Mouse (Mus musculus): Measurements from ENCODE around the gene Erg. TPM values are rescaled to one million over a fixed set of nuclear protein-coding genes. Genes with fewer than 3 reads are reported as not detected.
A peak's percentile ranks its signal among the peaks of the same experiment; 100 is the strongest.

The Erg gene
- total RNA-seq, 2 experiments from 2014 or later = 32.1 to 48.3 TPM

- no peak for ATAC-seq (replicated peaks; ENCODE audit: poor library complexity, severe bottlenecking)
Observed at GRCm38 (mm10) chr16:95487606-95488351, 98.6 kb downstream of the Erg start.

- ATAC-seq (replicated peaks; ENCODE audit: poor library complexity, severe bottlenecking) = no peak
Observed at GRCm38 (mm10) chr16:95481176-95481575, 105.2 kb downstream of the Erg start.

GRCm38 (mm10) chr16:95478558-95478957 is 107.8 kb downstream of the Erg start:
- no peak for ATAC-seq (replicated peaks; ENCODE audit: poor library complexity, severe bottlenecking)

DNA sequence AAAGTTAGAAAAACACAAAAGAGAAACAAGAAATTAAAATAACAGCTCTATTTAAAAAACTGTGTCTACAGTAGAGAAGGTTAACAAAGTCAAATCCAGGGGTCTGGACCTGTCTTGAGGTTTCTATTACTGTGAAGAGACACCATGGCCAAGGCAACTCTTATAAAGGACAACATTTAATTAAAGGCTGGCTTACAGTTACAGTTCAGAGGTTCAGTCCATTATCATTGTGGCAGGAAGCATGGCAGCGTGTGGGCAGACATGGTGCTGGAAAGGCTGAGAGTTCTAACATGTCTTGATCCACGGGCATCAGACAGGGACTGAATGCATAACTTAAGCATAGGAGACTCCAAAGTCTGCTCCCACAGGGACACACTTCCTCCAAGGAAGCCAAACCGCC is 111.4 kb downstream of the Erg start:
- ATAC-seq (replicated peaks; ENCODE audit: poor library complexity, severe bottlenecking) = no peak

DNA sequence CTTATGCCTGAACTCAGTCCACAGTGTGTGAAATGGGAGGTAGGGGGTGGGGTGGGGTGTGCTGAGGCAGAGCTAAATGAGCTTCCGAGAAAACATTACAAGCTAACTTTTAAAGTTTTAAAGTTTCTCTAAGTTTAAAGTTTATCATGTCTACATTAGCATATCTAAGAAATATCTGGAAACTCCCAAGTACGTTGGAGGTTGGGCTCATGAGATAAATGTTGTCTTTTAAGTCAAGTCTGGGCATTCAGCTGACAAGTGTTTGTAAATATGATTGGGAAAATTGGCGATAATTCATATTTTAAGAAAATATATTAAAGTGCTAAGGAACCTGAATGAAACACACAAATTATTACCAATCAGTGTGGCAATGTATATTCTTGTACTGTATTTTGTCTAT is 112.4 kb downstream of the Erg start:
- ATAC-seq (replicated peaks; ENCODE audit: poor library complexity, severe bottlenecking) = no peak

DNA sequence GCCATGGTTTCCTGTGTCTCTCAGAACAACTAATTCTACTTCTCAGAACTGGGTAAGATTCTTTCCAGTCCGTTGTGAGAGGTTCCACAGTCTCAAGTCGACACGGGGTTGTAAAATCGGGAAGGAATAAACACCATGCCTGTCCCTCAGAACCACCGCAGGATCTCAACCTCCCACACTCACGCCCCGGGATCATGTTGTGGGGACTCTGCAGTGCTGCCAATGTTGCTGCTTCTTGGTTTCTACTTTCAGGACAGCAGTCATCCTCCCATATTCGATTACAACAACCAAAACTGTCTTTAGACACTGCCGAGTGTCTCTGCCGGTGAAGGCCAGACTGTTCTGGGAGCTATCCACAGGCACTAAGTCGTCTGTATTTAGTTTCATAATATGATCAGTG is 113.6 kb downstream of the Erg start:
- ATAC-seq (replicated peaks; ENCODE audit: poor library complexity, severe bottlenecking) = no peak

GRCm38 (mm10) chr16:95469262-95470139 is 116.9 kb downstream of the Erg start:
- no peak for ATAC-seq (replicated peaks; ENCODE audit: poor library complexity, severe bottlenecking)

DNA sequence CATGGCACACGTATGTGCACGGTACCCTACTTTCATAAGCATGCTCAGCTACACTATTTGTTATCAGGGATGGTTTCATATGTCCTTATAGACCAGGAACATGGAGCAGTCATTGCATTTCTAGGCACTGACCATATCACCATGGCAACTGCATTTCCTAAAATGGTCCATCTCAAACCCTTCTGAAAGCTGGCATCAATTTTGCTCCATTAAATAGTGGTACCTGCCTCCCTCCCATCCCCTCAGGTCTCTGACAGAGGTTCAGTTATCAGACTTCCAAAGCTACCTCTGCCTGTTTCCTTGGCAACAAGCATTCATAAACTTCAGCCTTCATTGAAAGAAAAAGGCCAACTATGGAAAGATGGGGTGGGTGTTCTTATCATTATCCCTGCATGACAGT is 118.5 kb downstream of the Erg start:
- ATAC-seq (replicated peaks; ENCODE audit: poor library complexity, severe bottlenecking) = no peak

- ATAC-seq (replicated peaks; ENCODE audit: poor library complexity, severe bottlenecking) = no peak
Observed at GRCm38 (mm10) chr16:95466548-95466947, 119.8 kb downstream of the Erg start.

DNA sequence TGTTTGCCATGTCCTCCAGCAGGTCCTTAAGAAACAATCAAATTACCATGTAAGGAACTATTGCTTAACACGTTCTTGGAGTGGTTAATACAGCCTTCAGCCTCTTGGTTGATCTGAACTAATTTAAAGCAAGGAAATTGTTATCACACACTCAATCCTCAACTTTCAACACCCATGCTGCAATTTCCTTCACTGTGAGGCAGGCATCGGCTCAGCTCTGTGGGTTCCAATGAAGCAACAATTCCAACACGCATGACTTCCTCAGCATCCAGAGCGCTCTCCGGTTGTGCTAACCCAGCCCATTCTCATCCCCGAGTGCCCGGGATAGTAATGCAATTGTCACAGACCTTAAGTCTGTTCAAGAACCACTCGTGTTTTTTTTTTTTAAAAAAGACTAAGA is 121.8 kb downstream of the Erg start:
- peak; percentile 93 for ATAC-seq (replicated peaks; ENCODE audit: poor library complexity, severe bottlenecking)

GRCm38 (mm10) chr16:95463796-95464195 is 122.6 kb downstream of the Erg start:
- ATAC-seq (replicated peaks; ENCODE audit: poor library complexity, severe bottlenecking) = no peak

GRCm38 (mm10) chr16:95461941-95462340 is 124.5 kb downstream of the Erg start:
- no peak for ATAC-seq (replicated peaks; ENCODE audit: poor library complexity, severe bottlenecking)

GRCm38 (mm10) chr16:95460336-95460735 is 126.1 kb downstream of the Erg start:
- no peak for ATAC-seq (replicated peaks; ENCODE audit: poor library complexity, severe bottlenecking)

- ATAC-seq (replicated peaks; ENCODE audit: poor library complexity, severe bottlenecking) = peak; percentile 6; the same call in 1 of the 2 replicates
Observed at GRCm38 (mm10) chr16:95459325-95459691, 127.1 kb downstream of the Erg start.

GRCm38 (mm10) chr16:95458590-95459324 is 127.6 kb downstream of the Erg start:
- ATAC-seq (replicated peaks; ENCODE audit: poor library complexity, severe bottlenecking) = peak; percentile 31

GRCm38 (mm10) chr16:95457006-95457405 is 129.4 kb downstream of the Erg start:
- no peak for ATAC-seq (replicated peaks; ENCODE audit: poor library complexity, severe bottlenecking)

DNA sequence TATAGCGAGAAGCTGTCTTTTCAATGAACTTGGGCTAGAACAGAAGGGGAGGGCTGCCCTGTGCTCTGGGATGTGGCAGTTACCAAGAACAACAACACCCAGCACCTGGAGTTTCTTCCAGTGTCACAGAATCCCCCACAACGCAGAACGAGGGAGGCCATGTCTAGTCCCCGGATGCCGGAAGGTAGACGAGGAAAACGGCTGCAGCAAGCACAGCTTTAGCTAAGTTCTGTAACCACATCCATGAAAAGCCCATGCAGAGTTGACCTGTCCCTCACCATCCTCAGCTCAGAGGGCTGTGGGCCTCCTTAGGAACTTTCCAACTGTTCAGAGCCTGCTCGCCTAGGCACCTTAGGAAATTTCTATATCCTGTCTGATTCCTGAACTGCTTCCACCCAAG is 130.5 kb downstream of the Erg start:
- ATAC-seq (replicated peaks; ENCODE audit: poor library complexity, severe bottlenecking) = 0 out of 2 replicates have a peak, but pooled peaks have one; percentile 3

DNA sequence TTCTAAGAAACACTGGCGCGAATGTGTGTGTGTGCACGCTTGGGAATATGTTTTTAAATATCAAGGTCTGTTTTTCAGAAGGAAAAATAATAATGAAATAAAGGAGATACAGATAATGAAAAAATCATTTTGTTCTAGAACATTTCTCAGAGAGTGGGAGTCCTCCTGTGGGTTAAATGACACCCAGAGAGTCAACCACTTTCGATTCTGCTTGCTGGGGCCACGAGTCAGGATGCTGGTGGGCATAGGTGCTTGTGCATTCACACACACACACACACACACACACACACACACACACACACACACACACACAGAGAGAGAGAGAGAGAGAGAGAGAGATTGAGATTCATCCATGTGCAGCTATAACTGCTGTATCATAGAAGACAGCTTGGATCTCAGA is 130.9 kb downstream of the Erg start:
- no peak for ATAC-seq (replicated peaks; ENCODE audit: poor library complexity, severe bottlenecking)

DNA sequence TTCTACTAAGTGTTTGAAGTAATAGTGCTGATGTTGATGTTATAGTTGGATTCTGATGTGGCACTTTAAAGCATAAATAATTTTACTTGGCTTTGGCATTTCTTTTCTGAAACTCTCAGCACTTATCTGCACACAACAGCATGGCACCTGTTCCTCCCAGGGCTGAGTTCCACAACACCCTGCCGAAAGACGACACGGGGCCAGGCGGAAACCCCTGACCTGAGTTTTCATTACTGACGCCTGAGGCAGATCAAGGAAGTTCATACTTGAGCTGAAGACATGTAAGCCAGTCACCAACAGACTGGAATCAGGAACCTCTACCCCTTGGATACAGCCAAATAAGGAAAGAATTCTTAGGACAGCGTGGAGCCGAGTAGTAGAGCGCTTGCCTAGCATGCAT is 134.0 kb downstream of the Erg start:
- peak; percentile 38 for ATAC-seq (replicated peaks; ENCODE audit: poor library complexity, severe bottlenecking)

- ATAC-seq (replicated peaks; ENCODE audit: poor library complexity, severe bottlenecking) = peak; percentile 52
Observed at GRCm38 (mm10) chr16:95449361-95449725, 137.1 kb downstream of the Erg start.

All from granulocyte monocyte progenitor cell, adult 5-6 weeks (primary cell).